Mouse (Mus musculus): Measurements from ENCODE around the gene Dnal1. TPM values are rescaled to one million over a fixed set of nuclear protein-coding genes. Genes with fewer than 3 reads are reported as not detected.
"Not testable (repeated sequence)": the region's sequence is repeated elsewhere in the genome, so short reads cannot be mapped to it uniquely, and the experiment has no call there.

Gene Dnal1
- polyA plus RNA-seq, 2 experiments = 6.4 to 15.1 TPM

DNA sequence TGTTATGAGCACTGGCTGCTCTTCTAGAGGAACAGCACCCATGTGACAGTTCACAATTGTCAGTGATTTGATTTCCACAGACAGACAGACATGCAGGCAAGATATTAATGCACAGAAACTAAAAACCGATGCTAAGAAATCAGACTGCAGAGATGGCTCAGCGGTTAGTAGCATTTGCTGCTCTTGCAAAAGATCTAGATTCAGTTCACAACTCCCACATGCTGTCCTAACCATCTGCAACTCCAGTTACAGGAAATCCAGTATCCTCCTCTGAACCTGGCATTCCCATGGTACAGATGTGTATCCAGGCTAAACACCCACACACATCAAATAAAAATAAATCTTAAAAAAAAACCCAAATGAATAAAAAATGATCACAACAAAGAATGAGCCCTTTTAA, 42.5 kb upstream of the Dnal1 start:
- 84% methylated on average over 2 of the region's 2 CpGs for WGBS

DNA sequence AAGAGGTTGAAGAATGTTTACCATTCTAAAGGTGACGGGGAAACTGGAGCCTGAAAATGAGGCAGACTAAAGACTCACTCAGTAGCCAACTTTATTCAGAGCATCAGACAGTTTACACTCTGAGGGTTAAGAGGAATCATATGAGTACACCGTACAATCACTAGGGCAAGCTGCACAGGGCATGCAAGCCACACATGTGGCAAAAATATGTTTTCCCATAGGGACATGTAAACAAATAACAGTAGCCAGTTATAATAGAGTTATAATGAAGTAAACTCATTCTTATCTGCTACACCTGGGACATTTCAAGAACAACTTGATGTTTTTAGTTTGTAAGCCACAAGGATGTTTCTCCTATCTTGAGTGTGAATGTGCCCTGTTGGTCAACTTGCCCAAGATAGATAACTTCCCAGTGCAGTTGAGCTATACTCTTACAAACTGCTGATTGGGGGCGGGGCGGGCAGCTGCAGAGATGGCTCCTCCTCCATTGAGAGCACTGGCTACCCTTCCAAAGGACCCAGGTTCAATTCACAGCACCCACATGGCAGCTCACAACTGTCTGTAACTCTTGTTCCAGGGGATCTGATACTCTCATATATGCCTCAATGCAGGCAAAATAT, 36.7 kb upstream of the Dnal1 start:
- no peaks in the 10 kb centered on the region for H3K27me3 ChIP-seq (ENCODE audit: control insufficient read depth, insufficient read depth, low read length)
- DNase-seq (ENCODE audit: low spot score) (no peak), ATAC-seq (ENCODE audit: low FRiP score, low read depth) (no peak)
- H3K4me2 ChIP-seq (replicated peaks; ENCODE audit: low read depth, low read length, severe bottlenecking) = no peak overlapping the region
- 81% methylated on average over 4 of the region's 4 CpGs for WGBS
- H3K4me3 ChIP-seq (replicated peaks; ENCODE audit: low read length) = no peak overlapping the region
- TF ChIP-seq POLR2A (IDR thresholded peaks at IDR 0.05; ENCODE audit: borderline replicate concordance, extremely low read depth, insufficient read depth, insufficient read length) = no peak
- no peak overlapping the region for H3K9ac ChIP-seq (ENCODE audit: low read depth, low read length, severe bottlenecking)
- no peak overlapping the region for H3K27ac ChIP-seq (replicated peaks; ENCODE audit: low read depth, low read length)
- H3K4me1 ChIP-seq (ENCODE audit: control insufficient read depth, insufficient read depth, low read length) = no peaks in the 10 kb centered on the region
- no peaks in the 10 kb centered on the region for H3K36me3 ChIP-seq (ENCODE audit: control insufficient read depth, insufficient read depth, low read length)
- H3K9me3 ChIP-seq (ENCODE audit: control insufficient read depth, low read length) = no peaks in the 10 kb centered on the region

More for the DNA sequence above, 42.5 kb upstream of the Dnal1 start:
- ATAC-seq (ENCODE audit: low FRiP score, low read depth) (no peak), DNase-seq (ENCODE audit: low spot score) (no peak)
- H3K4me2 ChIP-seq (replicated peaks; ENCODE audit: low read depth, low read length, severe bottlenecking) = no peak overlapping the region
- H3K4me1 ChIP-seq (ENCODE audit: control insufficient read depth, insufficient read depth, low read length) = no peaks in the 10 kb centered on the region
- no peak overlapping the region for H3K27ac ChIP-seq (replicated peaks; ENCODE audit: low read depth, low read length)
- H3K9ac ChIP-seq (ENCODE audit: low read depth, low read length, severe bottlenecking) = no peak overlapping the region
- peaks cover 22% of the 10 kb centered on the region; the same call in 1 of the 2 replicates for H3K27me3 ChIP-seq (ENCODE audit: control insufficient read depth, insufficient read depth, low read length)
- no peak overlapping the region for H3K4me3 ChIP-seq (replicated peaks; ENCODE audit: low read length)
- no peaks in the 10 kb centered on the region for H3K36me3 ChIP-seq (ENCODE audit: control insufficient read depth, insufficient read depth, low read length)
- H3K9me3 ChIP-seq (ENCODE audit: control insufficient read depth, low read length) = no peaks in the 10 kb centered on the region
- TF ChIP-seq POLR2A (IDR thresholded peaks at IDR 0.05; ENCODE audit: borderline replicate concordance, extremely low read depth, insufficient read depth, insufficient read length) = no peak

DNA sequence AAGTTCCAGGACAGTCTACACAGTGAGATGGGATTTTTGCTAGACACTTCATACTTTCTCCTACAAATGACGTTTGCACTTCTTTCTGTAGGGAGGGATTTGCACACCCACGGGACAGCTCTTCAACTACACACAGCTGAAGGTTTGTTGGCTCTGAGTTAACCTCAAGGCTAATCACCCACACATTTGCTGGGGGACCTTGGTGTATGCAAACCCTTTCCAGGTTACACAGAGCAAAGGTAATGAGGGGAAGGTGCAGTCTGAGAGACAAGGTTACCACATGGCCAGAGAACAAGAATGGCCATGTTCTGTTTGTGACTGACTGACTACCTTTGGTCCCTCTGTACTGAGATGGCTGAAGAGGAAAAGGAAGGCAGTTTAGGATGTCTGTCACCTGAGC, 30.3 kb upstream of the Dnal1 start:
- ATAC-seq (ENCODE audit: low FRiP score, low read depth) = no peak

DNA sequence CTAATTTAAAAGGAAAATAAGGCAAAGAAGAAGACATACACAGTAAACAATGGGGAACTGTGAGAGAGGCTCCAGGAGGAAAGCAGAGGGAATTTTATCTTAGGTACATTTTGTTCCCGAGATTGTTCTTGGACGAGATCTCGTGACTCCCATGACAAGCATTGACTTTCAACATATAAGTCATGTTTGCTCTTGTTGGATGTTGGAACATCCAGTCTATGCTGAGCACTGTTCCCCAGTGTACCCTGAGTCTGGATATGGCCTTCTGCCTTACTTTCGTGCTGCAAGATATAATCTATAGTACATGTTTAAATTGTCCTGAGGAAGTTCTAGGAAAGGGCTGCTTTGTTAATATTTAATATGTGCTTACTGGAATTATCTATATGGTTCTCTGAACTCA, 29.6 kb upstream of the Dnal1 start:
- no peaks in the 10 kb centered on the region for H3K27me3 ChIP-seq (ENCODE audit: control insufficient read depth, insufficient read depth, low read length)
- DNase-seq (ENCODE audit: low spot score) (no peak), ATAC-seq (ENCODE audit: low FRiP score, low read depth) (no peak)
- no peak overlapping the region for H3K9ac ChIP-seq (ENCODE audit: low read depth, low read length, severe bottlenecking)
- no peak for TF ChIP-seq POLR2A (IDR thresholded peaks at IDR 0.05; ENCODE audit: borderline replicate concordance, extremely low read depth, insufficient read depth, insufficient read length)
- H3K4me3 ChIP-seq (replicated peaks; ENCODE audit: low read length) = no peak overlapping the region
- 87% methylated on average over 4 of the region's 4 CpGs for WGBS
- H3K4me1 ChIP-seq (ENCODE audit: control insufficient read depth, insufficient read depth, low read length) = no peaks in the 10 kb centered on the region
- H3K9me3 ChIP-seq (ENCODE audit: control insufficient read depth, low read length) = no peaks in the 10 kb centered on the region
- H3K36me3 ChIP-seq (ENCODE audit: control insufficient read depth, insufficient read depth, low read length) = no peaks in the 10 kb centered on the region
- H3K4me2 ChIP-seq (replicated peaks; ENCODE audit: low read depth, low read length, severe bottlenecking) = no peak overlapping the region
- no peak overlapping the region for H3K27ac ChIP-seq (replicated peaks; ENCODE audit: low read depth, low read length)

More for the DNA sequence above, 30.3 kb upstream of the Dnal1 start:
- H3K27ac ChIP-seq (replicated peaks; ENCODE audit: low read depth, low read length) = no peak overlapping the region
- no peaks in the 10 kb centered on the region for H3K4me1 ChIP-seq (ENCODE audit: control insufficient read depth, insufficient read depth, low read length)
- no peak overlapping the region for H3K4me3 ChIP-seq (replicated peaks; ENCODE audit: low read length)
- no peaks in the 10 kb centered on the region for H3K27me3 ChIP-seq (ENCODE audit: control insufficient read depth, insufficient read depth, low read length)
- no peak overlapping the region for H3K4me2 ChIP-seq (replicated peaks; ENCODE audit: low read depth, low read length, severe bottlenecking)
- TF ChIP-seq POLR2A (IDR thresholded peaks at IDR 0.05; ENCODE audit: borderline replicate concordance, extremely low read depth, insufficient read depth, insufficient read length) = no peak
- no peaks in the 10 kb centered on the region for H3K36me3 ChIP-seq (ENCODE audit: control insufficient read depth, insufficient read depth, low read length)
- no peaks in the 10 kb centered on the region for H3K9me3 ChIP-seq (ENCODE audit: control insufficient read depth, low read length)
- H3K9ac ChIP-seq (ENCODE audit: low read depth, low read length, severe bottlenecking) = no peak overlapping the region
- DNase-seq (ENCODE audit: low spot score) = no peak
- 85% methylated on average over 2 of the region's 2 CpGs for WGBS

DNA sequence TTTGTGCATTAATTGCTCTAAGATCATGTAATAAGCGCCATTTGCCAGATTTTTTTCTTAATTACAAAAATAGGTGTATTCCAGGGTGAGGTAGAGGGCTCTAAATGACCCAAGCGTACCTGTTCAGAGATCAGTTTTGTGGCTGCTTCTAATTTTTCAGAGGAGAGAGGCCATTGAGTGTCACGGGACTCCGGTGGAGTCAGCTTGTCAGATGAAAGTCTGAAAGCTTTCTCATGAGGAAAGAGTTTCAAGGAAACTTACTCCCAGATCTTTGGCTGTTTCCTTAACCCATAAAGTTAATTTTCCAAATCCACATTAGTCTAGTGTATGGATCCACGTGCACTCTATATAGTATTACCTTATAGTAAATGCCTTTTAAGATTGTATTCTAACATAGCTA, 19.5 kb upstream of the Dnal1 start:
- not testable (repeated sequence) for H3K9me3 ChIP-seq (ENCODE audit: control insufficient read depth, low read length); DNase-seq (ENCODE audit: low spot score); H3K27me3 ChIP-seq (ENCODE audit: control insufficient read depth, insufficient read depth, low read length); H3K4me2 ChIP-seq (replicated peaks; ENCODE audit: low read depth, low read length, severe bottlenecking); H3K27ac ChIP-seq (replicated peaks; ENCODE audit: low read depth, low read length); H3K4me1 ChIP-seq (ENCODE audit: control insufficient read depth, insufficient read depth, low read length); ATAC-seq (ENCODE audit: low FRiP score, low read depth); H3K36me3 ChIP-seq (ENCODE audit: control insufficient read depth, insufficient read depth, low read length); H3K9ac ChIP-seq (ENCODE audit: low read depth, low read length, severe bottlenecking); H3K4me3 ChIP-seq (replicated peaks; ENCODE audit: low read length)
- 92% methylated on average over 5 of the region's 5 CpGs for WGBS

DNA sequence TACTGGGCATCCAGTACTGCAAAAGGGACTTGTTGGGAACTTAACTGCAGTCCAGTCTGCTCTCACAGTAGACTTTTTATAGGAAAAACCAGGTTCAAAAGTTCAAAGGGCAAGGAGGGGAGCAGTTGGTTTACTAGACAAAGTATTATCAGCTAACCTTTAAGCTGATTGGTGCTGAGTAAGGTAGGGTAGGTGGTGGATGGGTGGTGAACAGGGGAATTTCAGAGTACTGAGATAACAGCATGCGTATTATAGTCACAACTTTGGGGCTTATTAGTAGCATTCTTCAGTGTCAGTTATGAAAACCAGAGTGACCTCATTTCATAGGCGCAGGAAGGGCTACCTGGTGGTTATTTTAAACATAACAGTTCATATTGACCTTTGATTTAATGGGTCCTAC, 14.6 kb upstream of the Dnal1 start:
- no peaks in the 10 kb centered on the region for H3K4me1 ChIP-seq (ENCODE audit: control insufficient read depth, insufficient read depth, low read length)
- no peak overlapping the region for H3K9ac ChIP-seq (ENCODE audit: low read depth, low read length, severe bottlenecking)
- 98% methylated on average over 2 of the region's 2 CpGs for WGBS
- ATAC-seq (ENCODE audit: low FRiP score, low read depth) = no peak
- H3K9me3 ChIP-seq (ENCODE audit: control insufficient read depth, low read length) = no peaks in the 10 kb centered on the region
- no peak overlapping the region for H3K4me2 ChIP-seq (replicated peaks; ENCODE audit: low read depth, low read length, severe bottlenecking)
- no peak overlapping the region for H3K27ac ChIP-seq (replicated peaks; ENCODE audit: low read depth, low read length)
- H3K4me3 ChIP-seq (replicated peaks; ENCODE audit: low read length) = no peak overlapping the region
- DNase-seq (ENCODE audit: low spot score) = no peak
- no peaks in the 10 kb centered on the region for H3K27me3 ChIP-seq (ENCODE audit: control insufficient read depth, insufficient read depth, low read length)
- H3K36me3 ChIP-seq (ENCODE audit: control insufficient read depth, insufficient read depth, low read length) = no peaks in the 10 kb centered on the region
- TF ChIP-seq POLR2A (IDR thresholded peaks at IDR 0.05; ENCODE audit: borderline replicate concordance, extremely low read depth, insufficient read depth, insufficient read length) = no peak

Measured in limb, embryonic 14.5 days (tissue).